14 mouse cellular contexts compared by ENCODE assay signal in genomic region chr14:120544495-120544894, GRCm38 (mm10).
DNase-seq lines count a peak whose midpoint lies in the region; ATAC-seq and TF ChIP-seq lines count a peak whose summit lies in the region.
"Had no signal": no experiment of that assay in that cellular context is flagged by ENCODE, and none has a peak within 500 bp of the region (broad histone marks: within the 10 kb centered on the region; RNA-seq: fewer than 3 reads in every experiment).

No protein-coding gene starts in this region.

- no peaks in the 10 kb centered on the region for H3K9me3 ChIP-seq in intestine, embryonic 14.5 days (ENCODE audit: control insufficient read depth, low read length)
- no peaks in the 10 kb centered on the region for H3K9me3 ChIP-seq in intestine, postnatal 0 days (ENCODE audit: control insufficient read depth)
- H3K9me3 ChIP-seq in lung, postnatal 0 days (ENCODE audit: low read length), result no peaks in the 10 kb centered on the region
- no peaks in the 10 kb centered on the region for H3K9me3 ChIP-seq in heart, postnatal 0 days (replicated peaks; ENCODE audit: control insufficient read depth, low read length)
- H3K9me3 ChIP-seq: hindbrain, embryonic 15.5 days had no signal

- H3K27ac ChIP-seq in intestine, embryonic 14.5 days (ENCODE audit: low read depth), result no peak overlapping the region
- H3K27ac ChIP-seq in intestine, postnatal 0 days (ENCODE audit: low read depth, low read length), result no peak overlapping the region
- H3K27ac ChIP-seq in lung, postnatal 0 days (ENCODE audit: low read length), result peak overlapping the region; percentile 55; the same call in 1 of the 2 replicates
- H3K27ac ChIP-seq in heart, postnatal 0 days (ENCODE audit: low read depth), result peak overlapping the region; percentile 37
- H3K27ac ChIP-seq: hindbrain, embryonic 15.5 days had no signal

- no peak for TF ChIP-seq EP300 in lung, postnatal 0 days (IDR thresholded peaks at IDR 0.05)
- no peak for TF ChIP-seq EP300 in heart, postnatal 0 days (IDR thresholded peaks at IDR 0.05; ENCODE audit: low read depth)

- H3K27me3 ChIP-seq in intestine, embryonic 14.5 days (replicated peaks; ENCODE audit: control insufficient read depth, insufficient read depth, low read length), result no peaks in the 10 kb centered on the region
- H3K27me3 ChIP-seq in intestine, postnatal 0 days (replicated peaks; ENCODE audit: control insufficient read depth, insufficient read depth, low read length), result no peaks in the 10 kb centered on the region
- H3K27me3 ChIP-seq in lung, postnatal 0 days (replicated peaks; ENCODE audit: insufficient read depth, low read length), result no peaks in the 10 kb centered on the region
- no peaks in the 10 kb centered on the region for H3K27me3 ChIP-seq in heart, postnatal 0 days (ENCODE audit: control insufficient read depth, insufficient read depth, low read length)
- H3K27me3 ChIP-seq: hindbrain, embryonic 15.5 days had no signal

- no peaks in the 10 kb centered on the region for H3K36me3 ChIP-seq in intestine, embryonic 14.5 days (ENCODE audit: control insufficient read depth, insufficient read depth, low read length)
- H3K36me3 ChIP-seq in intestine, postnatal 0 days (ENCODE audit: control insufficient read depth, insufficient read depth), result no peaks in the 10 kb centered on the region
- no peaks in the 10 kb centered on the region for H3K36me3 ChIP-seq in lung, postnatal 0 days (ENCODE audit: insufficient read depth, low read length)
- H3K36me3 ChIP-seq in heart, postnatal 0 days (replicated peaks; ENCODE audit: control insufficient read depth, insufficient read depth, low read length), result no peaks in the 10 kb centered on the region
- H3K36me3 ChIP-seq: hindbrain, embryonic 15.5 days had no signal

- WGBS in intestine, embryonic 14.5 days, result 70% methylated on average over 6 of the region's 6 CpGs
- WGBS in intestine, postnatal 0 days, result 74% methylated on average over 6 of the region's 6 CpGs
- WGBS in lung, postnatal 0 days, result 58% methylated on average over 6 of the region's 6 CpGs
- 60% methylated on average over 6 of the region's 6 CpGs for WGBS in heart, postnatal 0 days

- H3K4me1 ChIP-seq in intestine, embryonic 14.5 days (replicated peaks; ENCODE audit: control insufficient read depth, insufficient read depth, low read length), result no peaks in the 10 kb centered on the region
- no peaks in the 10 kb centered on the region for H3K4me1 ChIP-seq in intestine, postnatal 0 days (replicated peaks; ENCODE audit: control insufficient read depth, insufficient read depth, low read length)
- H3K4me1 ChIP-seq in lung, postnatal 0 days (ENCODE audit: insufficient read depth, low read depth, low read length), result no peaks in the 10 kb centered on the region
- no peaks in the 10 kb centered on the region for H3K4me1 ChIP-seq in heart, postnatal 0 days (ENCODE audit: control insufficient read depth, insufficient read depth)
- H3K4me1 ChIP-seq: hindbrain, embryonic 15.5 days had no signal

- ATAC-seq in intestine, embryonic 14.5 days (replicated peaks; ENCODE audit: low FRiP score, low TSS enrichment, low read depth), result no peak
- no peak for ATAC-seq in intestine, postnatal 0 days
- ATAC-seq in lung, postnatal 0 days, result peak; percentile 60
- ATAC-seq in heart, postnatal 0 days (ENCODE audit: insufficient read depth, low read depth), result no peak
- ATAC-seq: activated CD4-positive, CD25-positive, alpha-beta regulatory T cell, adult 4 months; forebrain, embryonic 14.5 days; midbrain, embryonic 16.5 days had no signal

- H3K9ac ChIP-seq in intestine, embryonic 14.5 days (ENCODE audit: low read length), result no peak overlapping the region
- no peak overlapping the region for H3K9ac ChIP-seq in intestine, postnatal 0 days (ENCODE audit: low read depth, low read length)
- H3K9ac ChIP-seq in lung, postnatal 0 days (replicated peaks; ENCODE audit: low read depth), result no peak overlapping the region
- no peak overlapping the region for H3K9ac ChIP-seq in heart, postnatal 0 days (replicated peaks; ENCODE audit: low read depth, low read length)
- H3K9ac ChIP-seq: hindbrain, embryonic 15.5 days had no signal

- H3K4me2 ChIP-seq in intestine, embryonic 14.5 days (ENCODE audit: low read length), result no peak overlapping the region
- no peak overlapping the region for H3K4me2 ChIP-seq in intestine, postnatal 0 days (replicated peaks; ENCODE audit: low read depth)
- H3K4me2 ChIP-seq in lung, postnatal 0 days (replicated peaks; ENCODE audit: low read depth, low read length), result no peak overlapping the region
- H3K4me2 ChIP-seq in heart, postnatal 0 days (ENCODE audit: low read depth, low read length), result peak overlapping the region; percentile 6; the same call in 1 of the 2 replicates
- H3K4me2 ChIP-seq: hindbrain, embryonic 15.5 days had no signal

- TF ChIP-seq CTCF in intestine, postnatal 0 days (IDR thresholded peaks at IDR 0.05; ENCODE audit: low read depth), result no peak
- no peak for TF ChIP-seq CTCF in lung, postnatal 0 days (IDR thresholded peaks at IDR 0.05)
- no peak for TF ChIP-seq CTCF in heart, postnatal 0 days (IDR thresholded peaks at IDR 0.05; ENCODE audit: low read depth)

- H3K4me3 ChIP-seq in intestine, embryonic 14.5 days (ENCODE audit: low read depth, low read length), result no peak overlapping the region
- H3K4me3 ChIP-seq in intestine, postnatal 0 days (ENCODE audit: low read depth, low read length), result no peak overlapping the region
- H3K4me3 ChIP-seq in lung, postnatal 0 days (ENCODE audit: low read depth, low read length), result no peak overlapping the region
- no peak overlapping the region for H3K4me3 ChIP-seq in heart, postnatal 0 days (ENCODE audit: low read depth, low read length)
- H3K4me3 ChIP-seq: hindbrain, embryonic 15.5 days had no signal

- DNase-seq in intestine, embryonic 14.5 days (ENCODE audit: low spot score), result peak; percentile 6
- DNase-seq in lung, postnatal 0 days (ENCODE audit: low spot score), result no peak
- DNase-seq in lung, postnatal 25 days (ENCODE audit: low spot score), result no peak
- DNase-seq in heart, postnatal 0 days (ENCODE audit: low spot score), result no peak
- DNase-seq in thymus, postnatal 25 days, result peak; percentile 16
- DNase-seq in left cerebral cortex, adult 11 months (ENCODE audit: low spot score), result no peak
- DNase-seq: cerebellum, postnatal 14 days; layer of hippocampus, adult 9-11 months; right cerebral cortex, postnatal 25 days had no signal

Comparison
In these comparisons a context has a peak if more than half of its experiments do, and no peak if none do; other contexts are left out.
1. DNase-seq: peak in intestine, embryonic 14.5 days (single experiment) and thymus, postnatal 25 days (single experiment); none in lung, postnatal 0 days (single experiment), lung, postnatal 25 days (single experiment), heart, postnatal 0 days (single experiment) and left cerebral cortex, adult 11 months (single experiment).
2. H3K27ac ChIP-seq: peak in lung, postnatal 0 days (single experiment) and heart, postnatal 0 days (single experiment); none in intestine, embryonic 14.5 days (single experiment) and intestine, postnatal 0 days (single experiment).